In genomic region chr12:75449475-75449966, GRCm38 (mm10) we compare ENCODE assay signal across 9 mouse cellular contexts. TPM values are rescaled to one million over a fixed set of nuclear protein-coding genes. Genes with fewer than 3 reads are reported as not detected.
DNase-seq lines count a peak whose midpoint lies in the region; ATAC-seq and TF ChIP-seq lines count a peak whose summit lies in the region.
"Had no signal": no experiment of that assay in that cellular context is flagged by ENCODE, and none has a peak within 500 bp of the region (broad histone marks: within the 10 kb centered on the region; RNA-seq: fewer than 3 reads in every experiment).

No protein-coding gene starts in this region.

- peak; percentile 25; the same call in 1 of the 2 replicates for TF ChIP-seq CTCF in bone marrow, adult 2 months (IDR thresholded peaks at IDR 0.05; ENCODE audit: control insufficient read depth, insufficient read depth, low read length)

- H3K9ac ChIP-seq in hindbrain, embryonic 16.5 days (ENCODE audit: low read depth, low read length): no peak overlapping the region
- H3K9ac ChIP-seq: liver, embryonic 12.5 days had no signal

- 67% methylated on average over 6 of the region's 6 CpGs for WGBS in hindbrain, embryonic 16.5 days
- 79% methylated on average over 6 of the region's 6 CpGs for WGBS in hindbrain, embryonic 10.5 days
- WGBS in bone marrow, adult 2 months: 3% methylated on average over 6 of the region's 6 CpGs

- no peaks in the 10 kb centered on the region for H3K4me1 ChIP-seq in hindbrain, embryonic 16.5 days (ENCODE audit: control insufficient read depth, insufficient read depth, low read depth, low read length)
- no peaks in the 10 kb centered on the region for H3K4me1 ChIP-seq in hindbrain, embryonic 10.5 days (replicated peaks)
- H3K4me1 ChIP-seq in bone marrow, adult 2 months (ENCODE audit: control insufficient read depth, insufficient read depth, low read length): peaks cover 4% of the 10 kb centered on the region

- no peak for TF ChIP-seq POLR2A in bone marrow, adult 2 months (IDR thresholded peaks at IDR 0.05; ENCODE audit: borderline replicate concordance, control insufficient read depth, low read depth, low read length)

- H3K4me2 ChIP-seq in hindbrain, embryonic 16.5 days (ENCODE audit: low read length): no peak overlapping the region
- H3K4me2 ChIP-seq: liver, embryonic 12.5 days had no signal

- H3K36me3 ChIP-seq in hindbrain, embryonic 16.5 days (ENCODE audit: control insufficient read depth, insufficient read depth, low read length): peaks cover 10% of the 10 kb centered on the region; the same call in 1 of the 2 replicates
- peaks cover 54% of the 10 kb centered on the region for H3K36me3 ChIP-seq in hindbrain, embryonic 10.5 days

- no peaks in the 10 kb centered on the region for H3K27me3 ChIP-seq in hindbrain, embryonic 16.5 days (replicated peaks; ENCODE audit: control insufficient read depth, insufficient read depth, low read length)
- no peaks in the 10 kb centered on the region for H3K27me3 ChIP-seq in hindbrain, embryonic 10.5 days (ENCODE audit: insufficient read depth, poor library complexity, severe bottlenecking)
- H3K27me3 ChIP-seq: liver, embryonic 12.5 days had no signal

- no peaks in the 10 kb centered on the region for H3K9me3 ChIP-seq in hindbrain, embryonic 16.5 days (ENCODE audit: control insufficient read depth, low read length)
- no peaks in the 10 kb centered on the region for H3K9me3 ChIP-seq in hindbrain, embryonic 10.5 days
- H3K9me3 ChIP-seq: liver, embryonic 12.5 days had no signal

- no peak overlapping the region for H3K4me3 ChIP-seq in hindbrain, embryonic 16.5 days (ENCODE audit: low read length)
- H3K4me3 ChIP-seq in hindbrain, embryonic 10.5 days: no peak overlapping the region
- no peak overlapping the region for H3K4me3 ChIP-seq in bone marrow, adult 2 months (replicated peaks; ENCODE audit: control insufficient read depth, low read depth, low read length)
- H3K4me3 ChIP-seq: liver, embryonic 12.5 days had no signal

- H3K27ac ChIP-seq in hindbrain, embryonic 16.5 days (ENCODE audit: low read depth, low read length): no peak overlapping the region
- no peak overlapping the region for H3K27ac ChIP-seq in hindbrain, embryonic 10.5 days
- no peak overlapping the region for H3K27ac ChIP-seq in bone marrow, adult 2 months (ENCODE audit: control insufficient read depth, insufficient read depth, low read depth, low read length, poor library complexity)
- H3K27ac ChIP-seq: liver, embryonic 12.5 days had no signal

- peak; percentile 69; the same call in 1 of the 2 replicates for ATAC-seq in hindbrain, embryonic 16.5 days
- ATAC-seq: liver, embryonic 12.5 days had no signal

- no peak for DNase-seq in hindbrain, embryonic 10.5 days (ENCODE audit: low spot score)
- DNase-seq in CD4-positive, CD25-positive, alpha-beta regulatory T cell, adult 2 months (ENCODE audit: low read depth, low spot score): peak; percentile 54
- peak; percentile 54 for DNase-seq in lung, postnatal 36 days
- no peak for DNase-seq in urinary bladder, postnatal 25 days (ENCODE audit: low spot score)
- no peak for DNase-seq in right cerebral cortex, postnatal 25 days
- no peak for DNase-seq in embryo, embryonic 9.5 days (ENCODE audit: extremely low spot score)

RNA-seq across cellular contexts. Expression of gene Gphb5, which starts 32.9 kb away (rescaled TPM):
- not detected in 2 replicates for polyA plus RNA-seq in hindbrain, embryonic 16.5 days (2015; fragmentation: Nextera tagmentation; extraction: Ambion mirVana)
- not detected in 2 replicates for polyA plus RNA-seq in hindbrain, embryonic 10.5 days (2016; fragmentation: Nextera tagmentation; extraction: Ambion mirVana)
- polyA plus RNA-seq in bone marrow, adult 2 months (2011; ENCODE audit: insufficient read depth, insufficient read length, low replicate concordance, missing spikeins): not detected in 2 replicates
- polyA plus RNA-seq: liver, embryonic 12.5 days had no signal

Comparison
In these comparisons a context has a peak if more than half of its experiments do, and no peak if none do; other contexts are left out.
1. DNase-seq: peak in CD4-positive, CD25-positive, alpha-beta regulatory T cell, adult 2 months (single experiment) and lung, postnatal 36 days (single experiment); none in hindbrain, embryonic 10.5 days (single experiment), urinary bladder, postnatal 25 days (single experiment), right cerebral cortex, postnatal 25 days (single experiment) and embryo, embryonic 9.5 days (single experiment).